Comparison of ENCODE assay signal across 27 mouse cellular contexts in genomic region chr13:101159878-101160277, GRCm38 (mm10).
A peak's percentile ranks its signal among the peaks of the same experiment; 100 is the strongest.
DNase-seq lines count a peak whose midpoint lies in the region; ATAC-seq and TF ChIP-seq lines count a peak whose summit lies in the region.
"Had no signal": no experiment of that assay in that cellular context is flagged by ENCODE, and none has a peak within 500 bp of the region (broad histone marks: within the 10 kb centered on the region; RNA-seq: fewer than 3 reads in every experiment).

No protein-coding gene starts in this region.

- H3K4me3 ChIP-seq in forebrain, postnatal 0 days (ENCODE audit: low read depth, low read length), result no peak overlapping the region
- no peak overlapping the region for H3K4me3 ChIP-seq in forebrain, embryonic 12.5 days (replicated peaks)
- H3K4me3 ChIP-seq in kidney, embryonic 16.5 days (ENCODE audit: low read length), result no peak overlapping the region
- H3K4me3 ChIP-seq in midbrain, embryonic 13.5 days (replicated peaks), result no peak overlapping the region
- H3K4me3 ChIP-seq: embryonic facial prominence, embryonic 10.5 days; embryonic facial prominence, embryonic 13.5 days; erythroblast, embryonic 14.5 days; forebrain, embryonic 13.5 days; heart, adult 2 months; heart, embryonic 10.5 days; heart, embryonic 13.5 days; hindbrain, embryonic 12.5 days; hindbrain, embryonic 15.5 days had no signal

- H3K36me3 ChIP-seq in forebrain, postnatal 0 days (ENCODE audit: insufficient read depth), result no peaks in the 10 kb centered on the region
- no peaks in the 10 kb centered on the region for H3K36me3 ChIP-seq in forebrain, embryonic 12.5 days (replicated peaks)
- H3K36me3 ChIP-seq in kidney, embryonic 16.5 days (ENCODE audit: insufficient read depth, low read length), result no peaks in the 10 kb centered on the region
- H3K36me3 ChIP-seq in midbrain, embryonic 13.5 days, result no peaks in the 10 kb centered on the region
- H3K36me3 ChIP-seq: embryonic facial prominence, embryonic 10.5 days; embryonic facial prominence, embryonic 13.5 days; heart, embryonic 10.5 days; heart, embryonic 13.5 days; hindbrain, embryonic 12.5 days; hindbrain, embryonic 15.5 days had no signal

- H3K27ac ChIP-seq in forebrain, postnatal 0 days (ENCODE audit: low read depth, low read length), result no peak overlapping the region
- no peak overlapping the region for H3K27ac ChIP-seq in forebrain, embryonic 12.5 days
- 0 out of 2 replicates have a peak overlapping the region, but pooled peaks have one; percentile 10 for H3K27ac ChIP-seq in kidney, embryonic 16.5 days (ENCODE audit: low read length)
- H3K27ac ChIP-seq in midbrain, embryonic 13.5 days, result no peak overlapping the region
- H3K27ac ChIP-seq: embryonic facial prominence, embryonic 10.5 days; embryonic facial prominence, embryonic 13.5 days; forebrain, embryonic 13.5 days; heart, adult 2 months; heart, embryonic 10.5 days; heart, embryonic 13.5 days; hindbrain, embryonic 12.5 days; hindbrain, embryonic 15.5 days had no signal

- TF ChIP-seq CTCF in forebrain, postnatal 0 days (IDR thresholded peaks at IDR 0.05; ENCODE audit: low read depth), result no peak

- no peaks in the 10 kb centered on the region for H3K4me1 ChIP-seq in forebrain, postnatal 0 days (ENCODE audit: insufficient read depth)
- H3K4me1 ChIP-seq in forebrain, embryonic 12.5 days, result no peaks in the 10 kb centered on the region
- no peaks in the 10 kb centered on the region for H3K4me1 ChIP-seq in kidney, embryonic 16.5 days (ENCODE audit: insufficient read depth, low read length)
- H3K4me1 ChIP-seq in midbrain, embryonic 13.5 days (replicated peaks), result no peaks in the 10 kb centered on the region
- H3K4me1 ChIP-seq: embryonic facial prominence, embryonic 10.5 days; embryonic facial prominence, embryonic 13.5 days; forebrain, embryonic 13.5 days; heart, embryonic 10.5 days; heart, embryonic 13.5 days; hindbrain, embryonic 12.5 days; hindbrain, embryonic 15.5 days had no signal

- DNase-seq in forebrain, postnatal 0 days, result peak; percentile 2
- no peak for DNase-seq in kidney, adult 18-20 months
- peak; percentile 16 for DNase-seq in 3T3-L1 (ENCODE audit: low read depth, low spot score)
- DNase-seq: adrenal gland, adult 2 months; adrenal gland, postnatal 14 days; cerebellum, adult 11-12 months; cerebellum, adult 8-10 months; cerebellum, postnatal 10 days; cerebellum, postnatal 36 days; embryo, embryonic 11 days; gastrocnemius, postnatal 10 days; gastrocnemius, postnatal 36 days; heart, adult 2 months; heart, postnatal 14 days had no signal

- WGBS in forebrain, postnatal 0 days, result 90% methylated on average over 3 of the region's 3 CpGs
- 82% methylated on average over 3 of the region's 3 CpGs for WGBS in forebrain, embryonic 12.5 days
- whole genome bisulfite sequencing in kidney, embryonic 16.5 days, result 52% methylated on average over 3 of the region's 3 CpGs
- 86% methylated on average over 3 of the region's 3 CpGs for WGBS in midbrain, embryonic 13.5 days

- no peak overlapping the region for H3K4me2 ChIP-seq in forebrain, postnatal 0 days (ENCODE audit: low read depth)
- no peak overlapping the region for H3K4me2 ChIP-seq in forebrain, embryonic 12.5 days
- H3K4me2 ChIP-seq in kidney, embryonic 16.5 days (replicated peaks; ENCODE audit: low read depth, low read length), result no peak overlapping the region
- no peak overlapping the region for H3K4me2 ChIP-seq in midbrain, embryonic 13.5 days (replicated peaks)
- H3K4me2 ChIP-seq: embryonic facial prominence, embryonic 13.5 days; forebrain, embryonic 13.5 days; heart, embryonic 13.5 days; hindbrain, embryonic 12.5 days; hindbrain, embryonic 15.5 days had no signal

- ATAC-seq in forebrain, postnatal 0 days, result no peak
- no peak for ATAC-seq in forebrain, embryonic 12.5 days (ENCODE audit: low FRiP score)
- peak; percentile 65; the same call in 1 of the 2 replicates for ATAC-seq in kidney, embryonic 16.5 days (ENCODE audit: low FRiP score, low TSS enrichment)
- ATAC-seq in midbrain, embryonic 13.5 days, result no peak
- ATAC-seq: CD4-positive, CD25-positive, alpha-beta regulatory T cell, adult 4 months; forebrain, embryonic 13.5 days; forebrain, embryonic 16.5 days had no signal

- H3K27me3 ChIP-seq in forebrain, postnatal 0 days (ENCODE audit: insufficient read depth, low read length), result no peaks in the 10 kb centered on the region
- no peaks in the 10 kb centered on the region for H3K27me3 ChIP-seq in forebrain, embryonic 12.5 days
- no peaks in the 10 kb centered on the region for H3K27me3 ChIP-seq in kidney, embryonic 16.5 days (ENCODE audit: insufficient read depth, low read length)
- no peaks in the 10 kb centered on the region for H3K27me3 ChIP-seq in midbrain, embryonic 13.5 days
- H3K27me3 ChIP-seq: embryonic facial prominence, embryonic 13.5 days; forebrain, embryonic 13.5 days; heart, embryonic 13.5 days; hindbrain, embryonic 12.5 days; hindbrain, embryonic 15.5 days had no signal

- H3K9me3 ChIP-seq in forebrain, postnatal 0 days (ENCODE audit: low read length), result no peaks in the 10 kb centered on the region
- no peaks in the 10 kb centered on the region for H3K9me3 ChIP-seq in forebrain, embryonic 12.5 days
- no peaks in the 10 kb centered on the region for H3K9me3 ChIP-seq in kidney, embryonic 16.5 days (ENCODE audit: low read length)
- no peaks in the 10 kb centered on the region for H3K9me3 ChIP-seq in midbrain, embryonic 13.5 days
- H3K9me3 ChIP-seq: embryonic facial prominence, embryonic 10.5 days; embryonic facial prominence, embryonic 13.5 days; forebrain, embryonic 13.5 days; heart, embryonic 10.5 days; heart, embryonic 13.5 days; hindbrain, embryonic 12.5 days; hindbrain, embryonic 15.5 days had no signal

- no peak overlapping the region for H3K9ac ChIP-seq in forebrain, postnatal 0 days
- H3K9ac ChIP-seq in forebrain, embryonic 12.5 days, result no peak overlapping the region
- no peak overlapping the region for H3K9ac ChIP-seq in kidney, embryonic 16.5 days (replicated peaks; ENCODE audit: low read length)
- no peak overlapping the region for H3K9ac ChIP-seq in midbrain, embryonic 13.5 days (replicated peaks)
- H3K9ac ChIP-seq: embryonic facial prominence, embryonic 13.5 days; forebrain, embryonic 13.5 days; heart, embryonic 13.5 days; hindbrain, embryonic 12.5 days; hindbrain, embryonic 15.5 days had no signal
